Mouse (Mus musculus): Measurements from ENCODE around the gene Xpo5. TPM values are rescaled to one million over a fixed set of nuclear protein-coding genes. Genes with fewer than 3 reads are reported as not detected.

Xpo5 gene
- polyA plus RNA-seq, 1 experiment from 2014 or later = 40.4 TPM

GRCm38 (mm10) chr17:46206676-46207075 lies 4.1 kb downstream of the Xpo5 start:
- Histone ChIP-seq H3K4me1 (peaks cover 20% of the 10 kb centered on the region), H3K36me3 (replicated peaks) (peaks cover 46% of the 10 kb centered on the region), H3K9me3 (no peaks in the 10 kb centered on the region), H3K4me2 (no peak overlapping the region), H3K4me3 (no peak overlapping the region), H3K27ac (no peak overlapping the region), H3K9ac (no peak overlapping the region), H3K27me3 (replicated peaks) (no peaks in the 10 kb centered on the region)
- ATAC-seq (replicated peaks) = no peak

DNA sequence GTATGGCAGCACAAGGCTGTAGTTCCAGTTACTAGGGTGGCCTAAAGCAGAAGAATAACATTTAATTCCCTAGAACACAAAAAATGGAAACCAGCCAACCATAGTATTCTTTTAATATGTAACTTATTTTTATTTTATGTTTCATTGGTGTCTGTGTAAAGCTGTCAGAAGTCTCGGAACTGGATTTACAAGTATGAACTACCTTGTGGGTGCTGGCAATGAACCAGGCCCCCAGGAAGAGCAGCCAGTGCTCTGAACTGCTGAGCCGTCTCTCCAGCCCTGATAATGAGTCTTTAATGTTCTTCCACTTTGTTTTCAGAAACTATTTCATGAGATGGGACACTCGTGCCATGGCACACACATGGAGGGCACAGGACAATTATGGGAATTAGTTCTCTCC lies 8.0 kb downstream of the Xpo5 start:
- WGBS = 94% methylated on average over 3 of the region's 3 CpGs
- no peak overlapping the region for H3K4me3 ChIP-seq

GRCm38 (mm10) chr17:46221601-46222000 lies 19.0 kb downstream of the Xpo5 start:
- Histone ChIP-seq H3K9ac (no peak overlapping the region), H3K27ac (no peak overlapping the region), H3K36me3 (replicated peaks) (peaks cover 92% of the 10 kb centered on the region), H3K9me3 (no peaks in the 10 kb centered on the region), H3K4me2 (no peak overlapping the region), H3K4me3 (no peak overlapping the region), H3K27me3 (replicated peaks) (no peaks in the 10 kb centered on the region), H3K4me1 (no peaks in the 10 kb centered on the region)
- WGBS = 93% methylated on average over 3 of the region's 3 CpGs
- no peak for ATAC-seq (replicated peaks)

More for the DNA sequence above, 8.0 kb downstream of the Xpo5 start:
- Histone ChIP-seq H3K4me2 (no peak overlapping the region), H3K9me3 (no peaks in the 10 kb centered on the region), H3K4me1 (no peaks in the 10 kb centered on the region), H3K9ac (no peak overlapping the region), H3K36me3 (replicated peaks) (peaks cover 74% of the 10 kb centered on the region), H3K27ac (no peak overlapping the region), H3K27me3 (replicated peaks) (no peaks in the 10 kb centered on the region)
- no peak for ATAC-seq (replicated peaks)

GRCm38 (mm10) chr17:46227576-46227975 lies 25.0 kb downstream of the Xpo5 start:
- Histone ChIP-seq H3K27ac (no peak overlapping the region), H3K9me3 (no peaks in the 10 kb centered on the region), H3K4me2 (no peak overlapping the region), H3K27me3 (replicated peaks) (no peaks in the 10 kb centered on the region), H3K9ac (no peak overlapping the region), H3K4me3 (no peak overlapping the region), H3K36me3 (replicated peaks) (peaks cover 82% of the 10 kb centered on the region), H3K4me1 (no peaks in the 10 kb centered on the region)
- 90% methylated on average over 7 of the region's 7 CpGs for WGBS
- ATAC-seq (replicated peaks) = no peak

- 95% methylated on average over 1 of the region's 1 CpGs for WGBS
- ATAC-seq (replicated peaks) = no peak
- Histone ChIP-seq H3K27me3 (replicated peaks) (no peaks in the 10 kb centered on the region), H3K36me3 (replicated peaks) (peaks cover 55% of the 10 kb centered on the region), H3K9me3 (no peaks in the 10 kb centered on the region), H3K27ac (no peak overlapping the region), H3K4me1 (no peaks in the 10 kb centered on the region), H3K9ac (no peak overlapping the region), H3K4me2 (no peak overlapping the region), H3K4me3 (no peak overlapping the region)
Observed at GRCm38 (mm10) chr17:46236067-46236466, 33.5 kb downstream of the Xpo5 start.

GRCm38 (mm10) chr17:46237079-46237478 lies 34.5 kb downstream of the Xpo5 start:
- Histone ChIP-seq H3K27me3 (replicated peaks) (no peaks in the 10 kb centered on the region), H3K4me1 (no peaks in the 10 kb centered on the region), H3K27ac (no peak overlapping the region), H3K36me3 (replicated peaks) (peaks cover 65% of the 10 kb centered on the region), H3K4me3 (no peak overlapping the region), H3K9me3 (no peaks in the 10 kb centered on the region), H3K4me2 (no peak overlapping the region), H3K9ac (no peak overlapping the region)
- 91% methylated on average over 6 of the region's 6 CpGs for WGBS
- no peak for ATAC-seq (replicated peaks)

DNA sequence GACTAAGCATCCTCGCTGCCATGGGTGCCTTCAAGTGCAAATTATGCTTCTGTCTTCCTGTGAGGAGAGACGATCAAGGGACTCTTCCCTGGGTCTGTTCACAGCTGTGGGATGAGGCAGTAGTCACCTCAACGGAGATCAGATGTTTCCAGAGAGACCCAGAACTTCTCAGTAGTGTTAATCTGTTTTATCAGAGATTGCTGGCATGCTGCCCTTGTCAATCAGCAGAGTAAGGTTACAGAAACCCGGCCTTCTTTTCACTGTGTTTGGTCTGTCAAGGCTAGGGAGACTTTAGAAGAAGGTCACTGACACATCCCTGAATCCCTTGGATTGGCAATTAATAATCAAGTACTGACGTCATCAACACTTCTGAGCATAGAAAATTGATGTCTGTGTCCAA lies 34.9 kb downstream of the Xpo5 start:
- 82% methylated on average over 5 of the region's 5 CpGs for WGBS

DNA sequence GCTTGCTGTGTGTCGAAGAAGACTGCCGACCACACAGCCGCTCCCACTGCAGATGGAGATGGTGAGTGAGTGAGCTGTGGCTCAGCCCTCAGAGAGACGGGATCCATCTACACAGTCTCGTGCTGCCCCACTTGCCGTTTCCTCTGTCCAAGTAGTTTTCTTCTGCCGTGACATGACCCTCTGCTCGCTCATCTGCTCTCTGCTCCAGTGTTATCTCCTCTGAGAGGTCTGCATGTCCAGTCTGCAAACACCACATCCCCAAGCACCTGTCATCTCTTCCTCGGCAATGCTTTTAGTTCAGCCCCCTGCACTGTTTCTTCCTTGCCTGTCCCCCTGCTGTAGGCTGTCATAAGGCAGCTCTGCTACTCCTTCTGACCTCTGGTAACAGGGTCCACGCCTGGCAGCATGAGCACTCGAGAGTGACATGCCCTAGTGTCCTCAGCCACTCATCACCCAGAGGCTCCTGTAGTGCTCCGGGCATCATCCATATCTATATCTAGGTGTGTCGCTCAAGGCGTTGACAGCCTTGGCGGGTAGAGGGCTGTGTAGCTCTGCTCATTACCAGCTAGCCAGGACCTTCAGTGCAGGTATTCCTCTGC lies 37.0 kb downstream of the Xpo5 start:
- no peaks in the 10 kb centered on the region for H3K9me3 ChIP-seq
- WGBS = 95% methylated on average over 15 of the region's 15 CpGs
- no peak overlapping the region for H3K4me3 ChIP-seq
- H3K4me2 ChIP-seq = no peak overlapping the region
- peaks cover 72% of the 10 kb centered on the region for H3K36me3 ChIP-seq (replicated peaks)
- H3K27ac ChIP-seq = no peak overlapping the region
- H3K4me1 ChIP-seq = no peaks in the 10 kb centered on the region
- no peak for ATAC-seq (replicated peaks)
- H3K27me3 ChIP-seq (replicated peaks) = no peaks in the 10 kb centered on the region
- H3K9ac ChIP-seq = no peak overlapping the region

More for the DNA sequence above, 34.9 kb downstream of the Xpo5 start:
- H3K27me3 ChIP-seq (replicated peaks) = no peaks in the 10 kb centered on the region
- peaks cover 69% of the 10 kb centered on the region for H3K36me3 ChIP-seq (replicated peaks)
- H3K4me3 ChIP-seq = no peak overlapping the region
- H3K9me3 ChIP-seq = no peaks in the 10 kb centered on the region
- no peak overlapping the region for H3K9ac ChIP-seq
- H3K4me1 ChIP-seq = no peaks in the 10 kb centered on the region
- ATAC-seq (replicated peaks) = no peak
- no peak overlapping the region for H3K27ac ChIP-seq
- no peak overlapping the region for H3K4me2 ChIP-seq

- Histone ChIP-seq H3K27me3 (replicated peaks) (no peaks in the 10 kb centered on the region), H3K4me3 (no peak overlapping the region), H3K27ac (no peak overlapping the region), H3K36me3 (replicated peaks) (peaks cover 77% of the 10 kb centered on the region), H3K4me1 (peaks cover 4% of the 10 kb centered on the region; the same call in 1 of the 2 replicates), H3K4me2 (no peak overlapping the region), H3K9ac (no peak overlapping the region), H3K9me3 (no peaks in the 10 kb centered on the region)
- 83% methylated on average over 11 of the region's 11 CpGs for WGBS
- no peak for ATAC-seq (replicated peaks)
Observed at GRCm38 (mm10) chr17:46241471-46241870, 38.9 kb downstream of the Xpo5 start.

GRCm38 (mm10) chr17:46242274-46242673 lies 39.7 kb downstream of the Xpo5 start:
- no peak overlapping the region for H3K9ac ChIP-seq
- H3K9me3 ChIP-seq = no peaks in the 10 kb centered on the region
- H3K4me1 ChIP-seq = peaks cover 12% of the 10 kb centered on the region
- H3K4me2 ChIP-seq = no peak overlapping the region
- no peak overlapping the region for H3K27ac ChIP-seq
- no peak for ATAC-seq (replicated peaks)
- 92% methylated on average over 13 of the region's 13 CpGs for WGBS
- H3K4me3 ChIP-seq = no peak overlapping the region
- no peaks in the 10 kb centered on the region for H3K27me3 ChIP-seq (replicated peaks)
- H3K36me3 ChIP-seq (replicated peaks) = peaks cover 69% of the 10 kb centered on the region

GRCm38 (mm10) chr17:46242993-46243392 lies 40.4 kb downstream of the Xpo5 start:
- 95% methylated on average over 4 of the region's 4 CpGs for WGBS
- Histone ChIP-seq H3K27me3 (replicated peaks) (no peaks in the 10 kb centered on the region), H3K27ac (no peak overlapping the region), H3K4me1 (peaks cover 12% of the 10 kb centered on the region), H3K4me3 (no peak overlapping the region), H3K9ac (no peak overlapping the region), H3K4me2 (no peak overlapping the region), H3K36me3 (replicated peaks) (peaks cover 65% of the 10 kb centered on the region), H3K9me3 (no peaks in the 10 kb centered on the region)
- ATAC-seq (replicated peaks) = no peak

- Histone ChIP-seq H3K4me1 (peaks cover 15% of the 10 kb centered on the region), H3K9ac (no peak overlapping the region), H3K4me3 (no peak overlapping the region), H3K9me3 (no peaks in the 10 kb centered on the region), H3K27me3 (replicated peaks) (no peaks in the 10 kb centered on the region), H3K36me3 (replicated peaks) (peaks cover 65% of the 10 kb centered on the region), H3K27ac (no peak overlapping the region), H3K4me2 (no peak overlapping the region)
- ATAC-seq (replicated peaks) = no peak
- 79% methylated on average over 2 of the region's 2 CpGs for WGBS
Observed at GRCm38 (mm10) chr17:46243624-46244023, 41.0 kb downstream of the Xpo5 start.

- WGBS = 78% methylated on average over 10 of the region's 10 CpGs
- H3K27ac ChIP-seq = no peak overlapping the region
- H3K9ac ChIP-seq = no peak overlapping the region
- H3K36me3 ChIP-seq (replicated peaks) = peaks cover 58% of the 10 kb centered on the region
- H3K27me3 ChIP-seq (replicated peaks) = no peaks in the 10 kb centered on the region
- H3K4me1 ChIP-seq = peaks cover 25% of the 10 kb centered on the region
- ATAC-seq (replicated peaks) = no peak
- no peak overlapping the region for H3K4me2 ChIP-seq
- H3K9me3 ChIP-seq = no peaks in the 10 kb centered on the region
- no peak overlapping the region for H3K4me3 ChIP-seq
Observed at GRCm38 (mm10) chr17:46244579-46244978, 42.0 kb downstream of the Xpo5 start.

All from midbrain, embryonic 15.5 days (tissue).